Mouse (Mus musculus) WW6 (cell line): ENCODE measurements at regions not wholly inside any gene's neighbourhood (a gene's known extent, or its start where the extent isn't known, plus 50 kb on each side); places are given as distances from the start of the nearest gene placed in this dataset.

Experiments
- DNase-seq: peaks from one replicate; pipeline ENCODE4 v3.0.0-alpha.2; 2013; ENCODE audit warnings: low read depth, low spot score

- no peak for DNase-seq
Measured at GRCm38 (mm10) chr3:49096118-49096517, 661.0 kb downstream of the Pcdh18 start.

GRCm38 (mm10) chr3:49093818-49094680 lies 663.1 kb downstream of the Pcdh18 start:
- DNase-seq: no peak

- DNase-seq: no peak
Measured at GRCm38 (mm10) chr3:49068801-49069200, 688.3 kb downstream of the Pcdh18 start.

- DNase-seq: peak; percentile 7
Measured at GRCm38 (mm10) chr3:49062081-49062480, 695.0 kb downstream of the Pcdh18 start.

- DNase-seq: no peak
Measured at GRCm38 (mm10) chr3:49032981-49033380, 724.1 kb downstream of the Pcdh18 start.

- DNase-seq: no peak
Measured at GRCm38 (mm10) chr3:49009211-49009967, 747.7 kb downstream of the Pcdh18 start.
